In genomic region chr9:44919606-44920005, GRCm38 (mm10) we compare ENCODE assay signal across 8 mouse cellular contexts. TPM values are rescaled to one million over a fixed set of nuclear protein-coding genes. Genes with fewer than 3 reads are reported as not detected.
DNase-seq lines count a peak whose midpoint lies in the region; ATAC-seq lines count a peak whose summit lies in the region.

No protein-coding gene starts in this region.

- H3K4me3 ChIP-seq in heart, embryonic 11.5 days (ENCODE audit: low read depth, low read length), result peak overlapping the region; percentile 97
- H3K4me3 ChIP-seq in forebrain, embryonic 13.5 days, result peak overlapping the region; percentile 100
- peak overlapping the region; percentile 94 for H3K4me3 ChIP-seq in liver, embryonic 15.5 days (replicated peaks)

- H3K27ac ChIP-seq in heart, embryonic 11.5 days (ENCODE audit: low read depth, low read length), result no peak overlapping the region
- no peak overlapping the region for H3K27ac ChIP-seq in forebrain, embryonic 13.5 days
- peak overlapping the region; percentile 89 for H3K27ac ChIP-seq in liver, embryonic 15.5 days (replicated peaks)

- peaks cover 15% of the 10 kb centered on the region for H3K4me1 ChIP-seq in heart, embryonic 11.5 days (ENCODE audit: control insufficient read depth, insufficient read depth, low read length)
- peaks cover 33% of the 10 kb centered on the region for H3K4me1 ChIP-seq in forebrain, embryonic 13.5 days
- peaks cover 28% of the 10 kb centered on the region for H3K4me1 ChIP-seq in liver, embryonic 15.5 days (replicated peaks)

- H3K27me3 ChIP-seq in heart, embryonic 11.5 days (ENCODE audit: control insufficient read depth, insufficient read depth, low read length), result no peaks in the 10 kb centered on the region
- no peaks in the 10 kb centered on the region for H3K27me3 ChIP-seq in forebrain, embryonic 13.5 days
- no peaks in the 10 kb centered on the region for H3K27me3 ChIP-seq in liver, embryonic 15.5 days

- H3K9me3 ChIP-seq in heart, embryonic 11.5 days (replicated peaks; ENCODE audit: control insufficient read depth, low read length), result no peaks in the 10 kb centered on the region
- H3K9me3 ChIP-seq in forebrain, embryonic 13.5 days (replicated peaks), result no peaks in the 10 kb centered on the region
- no peaks in the 10 kb centered on the region for H3K9me3 ChIP-seq in liver, embryonic 15.5 days (replicated peaks)

- no peak for DNase-seq in heart, postnatal 4 days
- DNase-seq in 416B (ENCODE audit: low read depth), result peak; percentile 60
- DNase-seq in thymus, adult 18-20 months, result no peak
- no peak for DNase-seq in layer of hippocampus, postnatal 14 days (ENCODE audit: low spot score in 2 of 2)
- no peak for DNase-seq in cerebellum, postnatal 25 days

- H3K4me2 ChIP-seq in heart, embryonic 11.5 days, result peak overlapping the region; percentile 65
- H3K4me2 ChIP-seq in forebrain, embryonic 13.5 days, result peak overlapping the region; percentile 94
- H3K4me2 ChIP-seq in liver, embryonic 15.5 days, result peak overlapping the region; percentile 76

- 34% methylated on average over 2 of the region's 2 CpGs for WGBS in heart, embryonic 11.5 days (ENCODE audit: insufficient replicate concordance)
- 47% methylated on average over 2 of the region's 2 CpGs for WGBS in forebrain, embryonic 13.5 days
- WGBS in liver, embryonic 15.5 days (ENCODE audit: insufficient replicate concordance), result 18% methylated on average over 2 of the region's 2 CpGs

- ATAC-seq in heart, embryonic 11.5 days (replicated peaks; ENCODE audit: insufficient number of reproducible peaks, low FRiP score, low TSS enrichment), result no peak
- ATAC-seq in forebrain, embryonic 13.5 days, result no peak
- ATAC-seq in liver, embryonic 15.5 days (ENCODE audit: insufficient read depth), result no peak

- no peaks in the 10 kb centered on the region for H3K36me3 ChIP-seq in heart, embryonic 11.5 days (ENCODE audit: control insufficient read depth, insufficient read depth, low read length)
- no peaks in the 10 kb centered on the region for H3K36me3 ChIP-seq in forebrain, embryonic 13.5 days (ENCODE audit: poor library complexity, severe bottlenecking)
- H3K36me3 ChIP-seq in liver, embryonic 15.5 days (replicated peaks), result peaks cover 11% of the 10 kb centered on the region; the same call in 1 of the 2 replicates

- H3K9ac ChIP-seq in heart, embryonic 11.5 days (ENCODE audit: low read depth, low read length), result peak overlapping the region; percentile 99
- H3K9ac ChIP-seq in forebrain, embryonic 13.5 days, result peak overlapping the region; percentile 96
- H3K9ac ChIP-seq in liver, embryonic 15.5 days, result peak overlapping the region; percentile 94

RNA-seq across cellular contexts. Expression of gene Atp5l, which starts 0.9 kb away (rescaled TPM):
- polyA plus RNA-seq in heart, embryonic 11.5 days (2014; fragmentation: Nextera tagmentation; extraction: Ambion mirVana), result 943 and 1,030 TPM in 2 replicates
- 1,000 to 10,000 TPM; 1,050 to 1,223 TPM for total RNA-seq in heart, postnatal 4 days (2021)
- polyA plus RNA-seq in forebrain, embryonic 13.5 days (2015; fragmentation: Nextera tagmentation; extraction: Ambion mirVana), result 777 and 836 TPM in 2 replicates
- polyA plus RNA-seq in liver, embryonic 15.5 days (2015; fragmentation: Nextera tagmentation; extraction: Ambion mirVana), result 396 and 459 TPM in 2 replicates
- 100 to 1,000 TPM; 394 to 409 TPM for total RNA-seq in layer of hippocampus, postnatal 14 days (2021)

RNA-seq across cellular contexts. Expression of gene Kmt2a, which starts 38.5 kb away (rescaled TPM):
- polyA plus RNA-seq in heart, embryonic 11.5 days (2014; fragmentation: Nextera tagmentation; extraction: Ambion mirVana), result 7.3 and 13.9 TPM in 2 replicates
- total RNA-seq in heart, postnatal 4 days (2021), result 10 to 100 TPM; 22.9 to 23.5 TPM
- 22.7 and 23.3 TPM in 2 replicates for polyA plus RNA-seq in forebrain, embryonic 13.5 days (2015; fragmentation: Nextera tagmentation; extraction: Ambion mirVana)
- polyA plus RNA-seq in liver, embryonic 15.5 days (2015; fragmentation: Nextera tagmentation; extraction: Ambion mirVana), result 2.9 and 3.4 TPM in 2 replicates
- total RNA-seq in layer of hippocampus, postnatal 14 days (2021), result 10 to 100 TPM; 47.5 to 50.0 TPM

RNA-seq across cellular contexts. Expression of gene Ube4a, which starts 45.8 kb away (rescaled TPM):
- 22.7 and 26.5 TPM in 2 replicates for polyA plus RNA-seq in heart, embryonic 11.5 days (2014; fragmentation: Nextera tagmentation; extraction: Ambion mirVana)
- total RNA-seq in heart, postnatal 4 days (2021), result 10 to 100 TPM; 33.9 to 41.6 TPM
- polyA plus RNA-seq in forebrain, embryonic 13.5 days (2015; fragmentation: Nextera tagmentation; extraction: Ambion mirVana), result 31.9 and 32.0 TPM in 2 replicates
- polyA plus RNA-seq in liver, embryonic 15.5 days (2015; fragmentation: Nextera tagmentation; extraction: Ambion mirVana), result 10.3 and 10.9 TPM in 2 replicates
- 10 to 100 TPM; 90.6 to 91.6 TPM for total RNA-seq in layer of hippocampus, postnatal 14 days (2021)
